Mouse (Mus musculus): ENCODE measurements at regions not wholly inside any gene's neighbourhood (a gene's known extent, or its start where the extent isn't known, plus 50 kb on each side); places are given as distances from the start of the nearest gene placed in this dataset.

GRCm38 (mm10) chr7:129814149-129814860, 222.6 kb downstream of the Wdr11 start:
- no peak overlapping the region for H3K27ac ChIP-seq (ENCODE audit: low read length)
- 61% methylated on average over 6 of the region's 6 CpGs for WGBS (ENCODE audit: insufficient replicate concordance)

DNA sequence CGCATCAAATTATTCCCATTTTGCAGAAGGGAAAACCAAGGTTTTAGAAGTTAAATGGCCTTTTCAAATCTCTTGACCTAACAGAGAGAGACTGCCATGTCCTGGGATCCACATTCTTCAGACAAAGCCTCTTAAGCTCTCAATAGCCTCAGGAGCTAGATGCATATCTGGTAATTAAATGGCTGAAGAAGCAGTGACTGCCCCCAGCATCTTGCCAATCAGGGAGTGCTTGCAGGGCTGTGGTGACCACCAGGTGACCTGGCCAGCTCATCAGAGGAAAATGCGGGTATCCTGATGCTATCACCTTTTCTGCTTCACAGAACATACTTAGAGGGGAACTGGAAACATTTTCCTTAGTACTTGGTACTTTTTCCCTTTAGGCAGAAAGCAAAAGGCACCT, 227.2 kb downstream of the Wdr11 start:
- Histone ChIP-seq H3K27me3 (ENCODE audit: control insufficient read depth, insufficient read depth, low read depth, low read length) (no peaks in the 10 kb centered on the region), H3K4me2 (ENCODE audit: low read depth, low read length) (no peak overlapping the region), H3K9me3 (replicated peaks; ENCODE audit: control insufficient read depth, low read length) (no peaks in the 10 kb centered on the region), H3K4me1 (ENCODE audit: control insufficient read depth, low read depth, low read length) (no peaks in the 10 kb centered on the region), H3K9ac (ENCODE audit: low read depth, low read length) (no peak overlapping the region), H3K36me3 (ENCODE audit: control insufficient read depth, insufficient read depth) (no peaks in the 10 kb centered on the region), H3K4me3 (ENCODE audit: low read depth, low read length) (no peak overlapping the region), H3K27ac (ENCODE audit: low read length) (no peak overlapping the region)
- no peak for ATAC-seq (ENCODE audit: low read depth)
- WGBS (ENCODE audit: insufficient replicate concordance), result 84% methylated on average over 2 of the region's 2 CpGs

More at GRCm38 (mm10) chr7:129814149-129814860, 222.6 kb downstream of the Wdr11 start:
- H3K27me3 ChIP-seq (ENCODE audit: control insufficient read depth, insufficient read depth, low read depth, low read length), result no peaks in the 10 kb centered on the region
- no peak overlapping the region for H3K4me3 ChIP-seq (ENCODE audit: low read depth, low read length)
- no peak for ATAC-seq (ENCODE audit: low read depth)
- no peaks in the 10 kb centered on the region for H3K9me3 ChIP-seq (replicated peaks; ENCODE audit: control insufficient read depth, low read length)
- H3K4me1 ChIP-seq (ENCODE audit: control insufficient read depth, low read depth, low read length), result no peaks in the 10 kb centered on the region
- no peak overlapping the region for H3K4me2 ChIP-seq (ENCODE audit: low read depth, low read length)
- H3K36me3 ChIP-seq (ENCODE audit: control insufficient read depth, insufficient read depth), result no peaks in the 10 kb centered on the region
- H3K9ac ChIP-seq (ENCODE audit: low read depth, low read length), result no peak overlapping the region

DNA sequence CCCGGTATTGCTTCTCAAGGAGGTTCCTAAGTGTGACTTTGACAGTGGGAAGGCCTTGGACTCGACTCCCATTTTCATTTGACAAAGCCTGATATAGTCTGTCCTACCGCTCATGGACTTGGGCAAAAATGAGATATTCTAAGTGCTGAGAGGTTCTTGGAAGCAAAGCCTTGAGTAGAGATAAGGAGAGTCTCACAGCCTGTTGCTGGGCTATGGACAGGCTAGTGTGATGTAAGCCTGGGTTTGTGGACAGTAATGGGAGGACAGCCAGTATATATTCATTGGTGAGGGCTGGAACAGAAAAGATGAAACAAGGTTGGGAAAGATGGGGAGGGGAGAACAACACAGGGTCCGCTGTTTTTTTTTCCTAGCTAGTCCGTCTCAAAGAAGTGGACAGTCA, 228.0 kb downstream of the Wdr11 start:
- no peak overlapping the region for H3K9ac ChIP-seq (ENCODE audit: low read depth, low read length)
- H3K4me1 ChIP-seq (ENCODE audit: control insufficient read depth, low read depth, low read length), result no peaks in the 10 kb centered on the region
- no peak for ATAC-seq (ENCODE audit: low read depth)
- 60% methylated on average over 5 of the region's 5 CpGs for WGBS (ENCODE audit: insufficient replicate concordance)
- H3K27ac ChIP-seq (ENCODE audit: low read length), result no peak overlapping the region
- no peak overlapping the region for H3K4me2 ChIP-seq (ENCODE audit: low read depth, low read length)
- H3K4me3 ChIP-seq (ENCODE audit: low read depth, low read length), result no peak overlapping the region
- H3K9me3 ChIP-seq (replicated peaks; ENCODE audit: control insufficient read depth, low read length), result no peaks in the 10 kb centered on the region
- H3K27me3 ChIP-seq (ENCODE audit: control insufficient read depth, insufficient read depth, low read depth, low read length), result no peaks in the 10 kb centered on the region
- H3K36me3 ChIP-seq (ENCODE audit: control insufficient read depth, insufficient read depth), result no peaks in the 10 kb centered on the region

- 67% methylated on average over 1 of the region's 1 CpGs for WGBS (ENCODE audit: insufficient replicate concordance)
- ATAC-seq (ENCODE audit: low read depth), result no peak
Measured at GRCm38 (mm10) chr7:129828970-129829369, 237.3 kb downstream of the Wdr11 start.

DNA sequence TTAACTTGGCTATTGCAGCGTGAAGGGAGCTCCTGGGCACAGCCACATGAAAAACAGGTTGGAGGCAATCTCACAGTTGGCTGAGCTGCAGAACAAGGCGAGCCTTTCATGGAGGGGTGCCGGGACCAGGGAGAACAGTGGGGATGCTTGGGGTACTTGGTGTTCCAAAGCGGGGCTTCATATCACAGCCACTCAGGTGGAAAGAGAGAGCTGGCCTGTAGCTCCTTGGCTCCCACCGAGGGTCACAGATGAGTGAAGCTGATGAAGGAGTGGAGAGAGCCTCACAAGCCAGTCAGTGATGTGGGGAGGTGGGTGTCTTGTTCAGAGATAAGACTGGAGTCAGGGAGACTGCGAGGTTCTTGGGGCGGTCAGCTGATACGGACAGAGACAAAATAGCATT, 241.2 kb downstream of the Wdr11 start:
- Histone ChIP-seq H3K27ac (ENCODE audit: low read length) (no peak overlapping the region), H3K36me3 (ENCODE audit: control insufficient read depth, insufficient read depth) (no peaks in the 10 kb centered on the region), H3K9ac (ENCODE audit: low read depth, low read length) (no peak overlapping the region), H3K9me3 (replicated peaks; ENCODE audit: control insufficient read depth, low read length) (no peaks in the 10 kb centered on the region), H3K4me3 (ENCODE audit: low read depth, low read length) (no peak overlapping the region), H3K4me1 (ENCODE audit: control insufficient read depth, low read depth, low read length) (no peaks in the 10 kb centered on the region), H3K4me2 (ENCODE audit: low read depth, low read length) (no peak overlapping the region), H3K27me3 (ENCODE audit: control insufficient read depth, insufficient read depth, low read depth, low read length) (no peaks in the 10 kb centered on the region)
- no peak for ATAC-seq (ENCODE audit: low read depth)
- 58% methylated on average over 8 of the region's 8 CpGs for WGBS (ENCODE audit: insufficient replicate concordance)

More at GRCm38 (mm10) chr7:129828970-129829369, 237.3 kb downstream of the Wdr11 start:
- Histone ChIP-seq H3K4me2 (ENCODE audit: low read depth, low read length) (no peak overlapping the region), H3K27me3 (ENCODE audit: control insufficient read depth, insufficient read depth, low read depth, low read length) (no peaks in the 10 kb centered on the region), H3K9me3 (replicated peaks; ENCODE audit: control insufficient read depth, low read length) (no peaks in the 10 kb centered on the region), H3K4me1 (ENCODE audit: control insufficient read depth, low read depth, low read length) (no peaks in the 10 kb centered on the region), H3K36me3 (ENCODE audit: control insufficient read depth, insufficient read depth) (no peaks in the 10 kb centered on the region), H3K27ac (ENCODE audit: low read length) (no peak overlapping the region), H3K9ac (ENCODE audit: low read depth, low read length) (no peak overlapping the region), H3K4me3 (ENCODE audit: low read depth, low read length) (no peak overlapping the region)

DNA sequence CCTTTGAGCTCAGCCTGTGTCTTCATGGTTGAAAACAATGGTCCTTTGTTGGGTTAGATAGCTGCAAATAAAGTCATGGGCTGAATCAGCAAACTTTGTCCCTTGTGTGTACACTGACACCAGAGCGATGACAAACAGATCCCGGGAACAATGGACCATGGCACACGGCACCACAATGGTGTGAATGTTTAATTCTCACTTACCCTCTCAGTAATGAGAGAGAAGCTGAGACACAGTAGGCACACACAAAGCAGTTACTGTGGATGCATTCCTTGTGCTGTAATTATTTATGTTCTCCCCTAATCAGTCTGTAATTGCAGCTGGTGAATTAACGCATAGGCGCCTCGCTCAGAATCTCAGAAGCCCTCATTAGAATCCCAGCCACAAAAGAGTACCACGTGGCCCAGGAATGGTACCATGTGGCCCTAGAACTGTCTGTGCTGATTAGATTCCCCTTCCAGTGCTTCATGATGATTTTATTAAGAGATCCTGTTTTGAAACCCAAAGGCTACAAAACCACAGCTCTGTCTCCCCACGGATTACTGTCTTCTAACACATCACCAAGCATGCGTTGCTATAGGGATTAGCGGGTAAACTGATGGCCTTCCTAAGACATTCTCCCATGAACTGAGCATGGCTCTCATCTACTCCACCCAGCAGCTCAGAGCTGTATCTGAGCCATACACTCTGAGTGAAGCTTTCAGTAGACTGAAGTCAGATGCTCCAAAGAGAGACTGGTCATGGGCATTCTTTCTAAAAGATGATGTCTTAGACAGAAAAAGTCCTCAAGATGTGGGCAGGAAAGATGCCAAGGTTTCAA, 250.8 kb downstream of the Wdr11 start:
- Histone ChIP-seq H3K27ac (ENCODE audit: low read length) (no peak overlapping the region), H3K36me3 (ENCODE audit: control insufficient read depth, insufficient read depth) (no peaks in the 10 kb centered on the region), H3K4me2 (ENCODE audit: low read depth, low read length) (no peak overlapping the region), H3K9ac (ENCODE audit: low read depth, low read length) (no peak overlapping the region), H3K9me3 (replicated peaks; ENCODE audit: control insufficient read depth, low read length) (no peaks in the 10 kb centered on the region), H3K4me1 (ENCODE audit: control insufficient read depth, low read depth, low read length) (no peaks in the 10 kb centered on the region), H3K27me3 (ENCODE audit: control insufficient read depth, insufficient read depth, low read depth, low read length) (no peaks in the 10 kb centered on the region), H3K4me3 (ENCODE audit: low read depth, low read length) (no peak overlapping the region)
- ATAC-seq (ENCODE audit: low read depth), result no peak
- 65% methylated on average over 10 of the region's 10 CpGs for WGBS (ENCODE audit: insufficient replicate concordance)

DNA sequence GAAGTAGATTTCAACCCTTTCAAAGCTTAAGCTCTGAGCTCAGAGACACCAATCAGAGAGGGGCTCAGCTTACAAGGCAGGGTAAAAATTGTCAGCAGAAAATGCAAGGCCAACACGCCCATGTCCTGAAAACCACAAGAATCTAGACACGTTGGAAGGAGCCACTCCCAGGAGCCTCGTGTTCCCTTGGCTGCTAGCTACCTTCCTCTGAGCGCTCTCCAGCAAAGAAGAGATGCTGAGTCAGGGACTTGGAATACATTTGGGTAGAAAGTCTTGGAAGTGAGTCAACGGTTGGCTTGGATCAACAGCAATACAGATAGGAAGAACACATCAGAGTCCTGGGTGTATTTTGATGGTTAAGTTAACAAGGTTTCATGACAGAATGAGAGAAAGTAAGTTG, 255.5 kb downstream of the Wdr11 start:
- no peak overlapping the region for H3K4me2 ChIP-seq (ENCODE audit: low read depth, low read length)
- 42% methylated on average over 5 of the region's 5 CpGs for WGBS (ENCODE audit: insufficient replicate concordance)

DNA sequence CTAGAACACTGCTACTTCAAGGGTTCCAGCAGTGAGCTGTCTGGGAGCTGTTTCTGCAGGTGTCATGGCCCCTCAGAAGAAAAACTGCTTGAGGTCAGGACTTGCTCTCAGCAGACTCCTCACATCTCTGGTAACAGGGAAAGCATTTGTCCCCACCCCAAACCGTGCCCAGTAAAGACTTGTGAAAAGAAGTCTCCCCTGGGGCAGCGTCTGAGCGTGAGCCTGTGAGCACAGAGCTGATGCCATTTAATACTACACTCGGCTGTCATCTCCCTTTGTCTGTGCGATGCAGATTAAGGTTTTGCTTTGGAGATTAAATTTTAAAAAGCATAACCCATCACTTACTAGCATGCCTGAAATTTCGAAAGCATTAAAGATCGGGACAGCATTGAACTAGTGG, 261.9 kb downstream of the Wdr11 start:
- no peak for ATAC-seq (ENCODE audit: low read depth)
- Histone ChIP-seq H3K27ac (ENCODE audit: low read length) (no peak overlapping the region), H3K4me2 (ENCODE audit: low read depth, low read length) (no peak overlapping the region), H3K9me3 (replicated peaks; ENCODE audit: control insufficient read depth, low read length) (no peaks in the 10 kb centered on the region), H3K4me1 (ENCODE audit: control insufficient read depth, low read depth, low read length) (no peaks in the 10 kb centered on the region), H3K9ac (ENCODE audit: low read depth, low read length) (no peak overlapping the region), H3K36me3 (ENCODE audit: control insufficient read depth, insufficient read depth) (no peaks in the 10 kb centered on the region), H3K27me3 (ENCODE audit: control insufficient read depth, insufficient read depth, low read depth, low read length) (no peaks in the 10 kb centered on the region), H3K4me3 (ENCODE audit: low read depth, low read length) (no peak overlapping the region)
- 51% methylated on average over 7 of the region's 7 CpGs for WGBS (ENCODE audit: insufficient replicate concordance)

More for the DNA sequence above, 255.5 kb downstream of the Wdr11 start:
- H3K27ac ChIP-seq (ENCODE audit: low read length), result no peak overlapping the region
- no peaks in the 10 kb centered on the region for H3K4me1 ChIP-seq (ENCODE audit: control insufficient read depth, low read depth, low read length)
- H3K27me3 ChIP-seq (ENCODE audit: control insufficient read depth, insufficient read depth, low read depth, low read length), result no peaks in the 10 kb centered on the region
- H3K36me3 ChIP-seq (ENCODE audit: control insufficient read depth, insufficient read depth), result no peaks in the 10 kb centered on the region
- H3K4me3 ChIP-seq (ENCODE audit: low read depth, low read length), result no peak overlapping the region
- no peaks in the 10 kb centered on the region for H3K9me3 ChIP-seq (replicated peaks; ENCODE audit: control insufficient read depth, low read length)
- no peak overlapping the region for H3K9ac ChIP-seq (ENCODE audit: low read depth, low read length)
- ATAC-seq (ENCODE audit: low read depth), result no peak

- Histone ChIP-seq H3K27ac (ENCODE audit: low read length) (no peak overlapping the region), H3K27me3 (ENCODE audit: control insufficient read depth, insufficient read depth, low read depth, low read length) (no peaks in the 10 kb centered on the region), H3K36me3 (ENCODE audit: control insufficient read depth, insufficient read depth) (no peaks in the 10 kb centered on the region), H3K9ac (ENCODE audit: low read depth, low read length) (no peak overlapping the region), H3K9me3 (replicated peaks; ENCODE audit: control insufficient read depth, low read length) (no peaks in the 10 kb centered on the region), H3K4me1 (ENCODE audit: control insufficient read depth, low read depth, low read length) (no peaks in the 10 kb centered on the region), H3K4me3 (ENCODE audit: low read depth, low read length) (no peak overlapping the region), H3K4me2 (ENCODE audit: low read depth, low read length) (no peak overlapping the region)
- 55% methylated on average over 2 of the region's 2 CpGs for whole genome bisulfite sequencing (ENCODE audit: insufficient replicate concordance)
- no peak for ATAC-seq (ENCODE audit: low read depth)
Measured at GRCm38 (mm10) chr7:129854942-129855341, 263.3 kb downstream of the Wdr11 start.

All from liver, embryonic 16.5 days (tissue).